Mouse (Mus musculus): ENCODE results near the gene Arhgap29. TPM values are rescaled to one million over a fixed set of nuclear protein-coding genes. Genes with fewer than 3 reads are reported as not detected.

Arhgap29 gene
- total RNA-seq, 2 experiments from 2014 or later, result 23.2 to 27.6 TPM

DNA sequence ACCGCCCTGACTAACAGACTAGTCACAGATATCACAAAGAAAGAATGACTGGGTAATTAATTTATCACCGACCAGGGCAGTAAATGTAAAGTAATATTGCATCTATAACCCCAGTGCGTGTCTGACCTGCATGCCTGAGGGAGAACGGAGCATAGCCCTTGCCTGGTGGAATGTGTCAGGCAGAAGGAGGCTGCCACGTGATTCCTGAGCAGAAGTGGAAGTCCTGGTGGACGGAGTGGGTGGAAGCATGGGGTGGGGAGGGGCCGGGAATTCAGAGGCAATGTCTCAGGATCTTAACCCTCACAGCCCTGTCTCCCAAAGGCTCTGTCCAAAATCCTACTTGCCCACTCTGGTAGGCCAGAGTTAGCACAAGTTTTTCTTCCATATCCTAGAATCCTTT, 95.1 kb downstream of the Arhgap29 start:
- intact Hi-C loops (cut with DNase I), result no loop called here
- DNase-seq (ENCODE audit: low spot score in 2 of 2), result no peak

DNA sequence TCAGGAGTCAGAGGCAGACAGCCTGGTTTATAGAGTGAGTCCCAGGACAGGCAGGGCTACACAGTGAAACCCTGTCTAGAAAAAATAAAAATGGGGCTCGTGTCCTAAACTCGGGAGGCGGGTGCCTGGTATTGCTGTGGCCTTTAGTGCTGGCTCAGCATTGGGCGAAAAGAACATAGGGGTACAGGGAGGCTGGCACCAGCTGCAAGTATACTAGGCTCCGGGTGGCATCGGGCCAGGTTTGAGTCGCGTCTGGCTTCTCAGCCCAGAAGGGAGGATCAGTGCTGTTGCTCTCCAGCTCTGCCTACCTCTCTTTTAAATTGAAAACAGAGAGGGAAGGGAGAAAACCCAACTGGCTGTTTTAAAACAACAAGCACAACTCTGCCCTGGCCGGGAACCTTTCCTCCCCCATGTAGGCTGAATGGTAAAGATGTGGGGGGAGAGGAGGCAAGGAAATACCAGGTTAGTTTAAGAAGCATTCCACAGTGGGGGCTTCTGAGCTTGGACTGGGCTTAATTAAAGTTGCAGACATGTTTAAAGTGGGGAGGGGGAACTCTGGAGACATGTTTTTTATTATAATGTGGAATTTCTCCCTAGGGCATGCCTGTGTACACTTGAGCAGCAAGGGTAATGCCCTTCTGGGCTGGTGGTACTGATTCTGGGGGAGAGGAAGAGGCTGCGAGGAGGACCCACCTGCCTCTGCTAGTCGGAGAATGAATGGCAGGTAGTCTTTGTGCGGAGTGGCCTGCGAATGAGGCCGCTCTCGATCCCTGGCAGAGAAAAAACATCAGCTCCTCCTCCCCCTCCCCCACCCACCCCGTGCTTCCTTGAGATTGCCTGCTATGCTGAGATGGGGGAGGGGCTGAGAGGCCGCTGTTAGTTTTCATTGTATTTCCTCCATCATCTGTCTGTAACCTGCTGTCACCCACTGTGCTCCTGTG, 95.8 kb downstream of the Arhgap29 start:
- peak; percentile 53 for DNase-seq (ENCODE audit: low spot score in 2 of 2)
- intact Hi-C loops (cut with DNase I), result no loop called here

DNA sequence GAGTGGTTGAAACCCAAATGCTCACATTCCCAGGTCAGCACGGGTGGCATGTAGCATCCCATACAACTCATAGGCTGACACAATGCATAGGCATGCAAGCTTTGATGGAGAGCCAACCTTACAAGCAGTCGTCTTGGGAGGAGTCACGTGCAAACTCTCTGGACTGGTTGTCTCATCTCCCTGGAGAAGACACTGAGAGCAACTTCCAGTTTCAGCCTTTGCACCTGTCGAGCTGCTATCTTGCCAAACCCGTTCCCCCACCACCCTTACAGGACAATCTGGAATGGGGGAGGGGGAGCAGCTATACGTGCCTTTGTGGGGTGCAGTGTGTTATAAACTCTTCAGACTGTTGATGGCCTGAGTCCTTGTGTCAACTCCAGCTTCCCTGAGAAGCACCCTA, 96.8 kb downstream of the Arhgap29 start:
- DNase-seq (ENCODE audit: low spot score in 2 of 2), result no peak
- intact Hi-C loops (cut with DNase I), result no loop called here

DNA sequence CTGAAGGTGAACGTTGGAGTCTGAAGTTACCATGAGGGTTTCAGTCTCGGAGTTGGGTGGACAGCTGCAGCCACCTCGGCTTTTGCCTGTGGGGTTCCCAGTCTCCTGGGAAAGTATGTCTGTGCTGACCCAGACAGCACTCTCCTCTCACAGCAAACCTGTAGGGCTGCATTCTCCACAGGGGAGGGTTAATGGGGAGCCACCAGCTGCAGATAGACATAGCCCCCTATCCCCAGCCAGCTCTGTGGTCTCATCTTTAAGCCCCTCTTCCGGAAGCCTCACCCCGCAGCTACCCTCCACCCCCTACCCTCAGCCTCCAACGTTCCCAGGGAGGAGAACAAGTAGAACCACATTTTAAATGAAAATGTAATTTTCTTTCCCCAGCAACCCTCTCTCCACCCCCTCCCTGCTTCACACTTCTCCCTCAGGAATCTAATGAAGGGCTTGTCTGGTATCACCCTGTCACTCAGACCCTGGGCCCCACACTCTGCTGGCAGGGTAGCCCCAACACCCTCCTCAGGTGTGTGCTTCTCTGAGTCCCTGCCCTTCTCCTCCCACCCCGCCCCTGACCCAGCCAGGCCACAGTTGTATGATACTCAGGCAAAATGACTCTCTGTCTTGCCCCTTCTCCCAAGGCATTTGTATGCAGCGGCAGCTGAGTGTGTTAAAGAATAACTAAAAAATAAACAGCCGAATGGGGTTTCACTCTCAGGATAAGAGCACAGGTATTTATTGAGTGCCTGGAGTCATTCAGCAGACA, 106.3 kb downstream of the Arhgap29 start:
- intact Hi-C loops (cut with DNase I), result no loop called here

DNA sequence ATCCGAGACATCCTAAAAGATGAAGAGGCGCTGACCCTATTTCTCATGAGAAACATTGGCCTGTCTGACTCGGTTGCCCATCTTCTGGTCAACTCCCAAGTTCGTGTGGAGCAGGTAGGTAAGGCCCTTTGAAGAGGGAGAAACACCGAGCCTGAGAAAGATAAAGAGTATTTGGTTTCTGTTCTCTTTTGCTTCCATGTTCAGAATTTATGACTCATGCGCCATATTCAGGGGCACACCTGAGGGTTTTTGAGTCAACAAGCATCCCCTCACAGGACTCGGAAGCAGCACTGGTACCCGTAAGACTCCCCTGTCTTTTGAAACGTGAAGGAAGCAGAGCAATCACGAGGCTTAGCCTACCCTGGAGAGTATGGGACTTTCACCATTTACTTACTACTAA, 110.2 kb downstream of the Arhgap29 start:
- no peak for DNase-seq (ENCODE audit: low spot score in 2 of 2)
- intact Hi-C loops (cut with DNase I), result no loop called here

More for the DNA sequence above, 106.3 kb downstream of the Arhgap29 start:
- DNase-seq (ENCODE audit: low spot score in 2 of 2), result no peak

DNA sequence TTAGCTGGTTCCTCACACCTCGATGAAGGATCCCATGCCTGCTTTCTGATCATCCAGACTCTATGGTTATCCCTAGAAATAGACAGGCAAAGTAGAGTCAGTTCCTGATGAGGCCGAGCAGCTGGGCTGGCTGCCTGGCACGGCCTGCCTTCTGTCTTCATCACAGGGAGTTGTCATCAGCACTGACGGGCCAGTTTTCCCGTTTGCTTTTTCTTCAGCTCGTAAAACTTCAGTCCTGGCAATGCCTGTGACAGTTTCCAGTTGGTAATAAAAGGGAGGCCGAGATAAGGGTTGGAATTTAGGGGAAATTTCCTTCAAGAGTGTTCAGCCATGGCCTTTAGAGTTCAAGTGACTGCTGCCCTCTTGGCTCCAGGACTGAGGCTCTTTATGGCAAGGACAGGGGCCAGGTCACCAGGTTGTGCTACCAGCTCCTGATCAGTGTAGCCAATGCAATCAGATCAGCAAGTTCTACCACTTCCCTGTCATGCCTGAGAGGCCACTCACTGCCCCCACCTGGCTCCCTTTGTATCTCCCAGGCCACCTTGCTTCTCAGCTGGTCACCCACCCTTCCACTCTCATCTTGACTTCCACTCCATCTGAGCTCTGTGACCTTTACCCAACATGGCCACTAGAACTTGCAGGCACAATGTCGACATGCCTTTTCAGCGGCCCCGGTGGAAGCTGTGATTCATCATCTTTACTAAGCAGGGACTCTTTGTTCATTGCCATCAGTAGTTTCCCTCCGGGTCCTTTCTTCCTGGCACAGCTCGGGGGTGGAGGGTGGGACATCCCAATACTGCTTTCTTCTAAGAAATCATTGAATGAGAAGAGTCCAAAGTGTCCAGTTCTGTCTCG, 112.4 kb downstream of the Arhgap29 start:
- no peak for DNase-seq (ENCODE audit: low spot score in 2 of 2)
- intact Hi-C loops (cut with DNase I), result no loop called here

Other genes with a start within 250 kb of the Arhgap29 start
- gene F3, start 229.0 kb upstream of the Arhgap29 start, total RNA-seq (2021), result 10 to 100 TPM; 46.1 to 50.9 TPM
- gene Abcd3, start 137.2 kb upstream of the Arhgap29 start, total RNA-seq (2021), result 10 to 100 TPM; 46.4 to 53.1 TPM
- 1 to 10 TPM; 2.4 to 3.5 TPM for gene Abca4, start 91.9 kb downstream of the Arhgap29 start, total RNA-seq (2021)

All from left cerebral cortex, postnatal 36 days (tissue).